Mouse (Mus musculus): Measurements from ENCODE around the gene Tesk1. TPM values are rescaled to one million over a fixed set of nuclear protein-coding genes. Genes with fewer than 3 reads are reported as not detected.

Gene Tesk1
- polyA plus RNA-seq, 1 experiment = 40.4 TPM

DNA sequence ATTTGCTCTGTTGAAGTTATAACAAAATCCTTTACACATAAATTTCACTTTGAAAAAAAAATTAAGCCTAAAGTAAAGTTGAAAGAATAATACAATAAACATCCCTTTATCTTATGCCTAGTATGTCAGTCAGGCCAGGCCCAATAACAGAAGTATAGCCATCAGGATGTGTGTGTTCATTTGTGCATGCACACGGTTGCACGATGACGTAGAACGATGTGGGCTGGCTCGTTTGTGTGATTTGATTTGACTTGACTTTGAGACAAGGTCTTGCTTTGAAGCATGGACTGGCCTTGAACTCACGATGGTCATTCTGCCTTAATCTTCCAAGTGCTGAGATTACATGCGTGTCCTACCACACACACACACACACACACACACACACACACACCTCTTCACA lies 25.1 kb downstream of the Tesk1 start:
- H3K4me2 ChIP-seq (ENCODE audit: low read depth) = no peak overlapping the region
- TF ChIP-seq MYOG (IDR thresholded peaks at IDR 0.05; ENCODE audit: control insufficient read depth in 1 of 3, insufficient read depth in 1 of 3, insufficient read length in 2 of 3, low read depth in 2 of 3) (no peak), POLR2AphosphoS2 (IDR thresholded peaks at IDR 0.05; ENCODE audit: insufficient read length, low read depth) (no peak), MAX (IDR thresholded peaks at IDR 0.05; ENCODE audit: low read depth) (no peak), CEBPB (IDR thresholded peaks at IDR 0.05; ENCODE audit: insufficient read depth, poor library complexity, severe bottlenecking) (no peak), USF1 (IDR thresholded peaks at IDR 0.05; ENCODE audit: low read depth) (no peak), MYOD1 (IDR thresholded peaks at IDR 0.05; ENCODE audit: control insufficient read depth in 1 of 3, insufficient read length in 2 of 3, low read depth in 2 of 3) (no peak), TCF12 (IDR thresholded peaks at IDR 0.05; ENCODE audit: insufficient read depth, poor library complexity, severe bottlenecking) (no peak), POLR2A (IDR thresholded peaks at IDR 0.05; ENCODE audit: insufficient read length, low read depth) (no peak), E2F4 (IDR thresholded peaks at IDR 0.05; ENCODE audit: insufficient read depth) (no peak), SRF (IDR thresholded peaks at IDR 0.05; ENCODE audit: control insufficient read depth, insufficient read length, low read depth) (no peak), TCF3 (IDR thresholded peaks at IDR 0.05; ENCODE audit: insufficient read length, low read depth) (no peak), REST (IDR thresholded peaks at IDR 0.05; ENCODE audit: insufficient read depth, insufficient read length) (no peak)
- no peaks in the 10 kb centered on the region for H3K36me3 ChIP-seq (ENCODE audit: control insufficient read depth, insufficient read depth)
- H3K79me2 ChIP-seq (ENCODE audit: control insufficient read depth, insufficient read depth) = no peaks in the 10 kb centered on the region
- H3K27me3 ChIP-seq (ENCODE audit: control insufficient read depth, insufficient read depth, insufficient read length) = no peaks in the 10 kb centered on the region
- no peak overlapping the region for H3ac ChIP-seq (ENCODE audit: control insufficient read depth, insufficient read length)
- no peak overlapping the region for H3K4me3 ChIP-seq

DNA sequence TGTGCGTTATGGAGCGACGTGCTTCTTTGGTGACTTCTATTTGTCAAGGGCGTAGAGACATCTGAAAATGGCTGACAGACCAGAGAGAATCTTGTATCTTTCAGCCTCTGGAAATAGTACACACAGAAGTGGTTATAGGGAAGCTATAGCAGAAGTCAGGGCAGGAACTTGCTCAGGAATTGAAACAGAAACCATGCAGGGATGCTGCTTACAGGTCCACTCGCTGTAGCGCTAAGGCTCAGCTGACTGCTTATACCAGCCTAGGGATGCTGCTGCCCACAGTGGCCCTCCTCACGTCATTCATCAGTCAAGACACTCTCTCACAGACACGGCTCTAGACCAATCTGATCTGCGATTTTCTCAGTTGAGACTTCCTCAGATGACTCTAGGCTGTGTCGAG lies 28.6 kb downstream of the Tesk1 start:
- Histone ChIP-seq H3K4me2 (ENCODE audit: low read depth) (no peak overlapping the region), H3K79me2 (ENCODE audit: control insufficient read depth, insufficient read depth) (no peaks in the 10 kb centered on the region), H3K36me3 (ENCODE audit: control insufficient read depth, insufficient read depth) (no peaks in the 10 kb centered on the region), H3K4me3 (no peak overlapping the region), H3ac (ENCODE audit: control insufficient read depth, insufficient read length) (no peak overlapping the region), H3K27me3 (ENCODE audit: control insufficient read depth, insufficient read depth, insufficient read length) (no peaks in the 10 kb centered on the region)
- TF ChIP-seq POLR2AphosphoS2 (IDR thresholded peaks at IDR 0.05; ENCODE audit: insufficient read length, low read depth) = no peak
- no peak for TF ChIP-seq TCF12 (IDR thresholded peaks at IDR 0.05; ENCODE audit: insufficient read depth, poor library complexity, severe bottlenecking)
- TF ChIP-seq TCF3 (IDR thresholded peaks at IDR 0.05; ENCODE audit: insufficient read length, low read depth) = no peak
- TF ChIP-seq SRF (IDR thresholded peaks at IDR 0.05; ENCODE audit: control insufficient read depth, insufficient read length, low read depth) = no peak
- no peak for TF ChIP-seq MYOG (IDR thresholded peaks at IDR 0.05; ENCODE audit: control insufficient read depth in 1 of 3, insufficient read depth in 1 of 3, insufficient read length in 2 of 3, low read depth in 2 of 3)
- no peak for TF ChIP-seq MYOD1 (IDR thresholded peaks at IDR 0.05; ENCODE audit: control insufficient read depth in 1 of 3, insufficient read length in 2 of 3, low read depth in 2 of 3)
- TF ChIP-seq E2F4 (IDR thresholded peaks at IDR 0.05; ENCODE audit: insufficient read depth) = no peak
- TF ChIP-seq POLR2A (IDR thresholded peaks at IDR 0.05; ENCODE audit: insufficient read length, low read depth) = no peak
- no peak for TF ChIP-seq MAX (IDR thresholded peaks at IDR 0.05; ENCODE audit: low read depth)
- TF ChIP-seq USF1 (IDR thresholded peaks at IDR 0.05; ENCODE audit: low read depth) = no peak
- TF ChIP-seq CEBPB (IDR thresholded peaks at IDR 0.05; ENCODE audit: insufficient read depth, poor library complexity, severe bottlenecking) = no peak
- TF ChIP-seq REST (IDR thresholded peaks at IDR 0.05; ENCODE audit: insufficient read depth, insufficient read length) = no peak

GRCm38 (mm10) chr4:43473636-43474035 lies 31.9 kb downstream of the Tesk1 start:
- Histone ChIP-seq H3ac (ENCODE audit: control insufficient read depth, insufficient read length) (no peak overlapping the region), H3K4me3 (no peak overlapping the region), H3K79me2 (ENCODE audit: control insufficient read depth, insufficient read depth) (no peaks in the 10 kb centered on the region), H3K4me2 (ENCODE audit: low read depth) (no peak overlapping the region), H3K36me3 (ENCODE audit: control insufficient read depth, insufficient read depth) (no peaks in the 10 kb centered on the region), H3K27me3 (ENCODE audit: control insufficient read depth, insufficient read depth, insufficient read length) (no peaks in the 10 kb centered on the region)
- TF ChIP-seq TCF3 (IDR thresholded peaks at IDR 0.05; ENCODE audit: insufficient read length, low read depth) (no peak), POLR2AphosphoS2 (IDR thresholded peaks at IDR 0.05; ENCODE audit: insufficient read length, low read depth) (no peak), POLR2A (IDR thresholded peaks at IDR 0.05; ENCODE audit: insufficient read length, low read depth) (no peak), MAX (IDR thresholded peaks at IDR 0.05; ENCODE audit: low read depth) (no peak), E2F4 (IDR thresholded peaks at IDR 0.05; ENCODE audit: insufficient read depth) (no peak), MYOD1 (IDR thresholded peaks at IDR 0.05; ENCODE audit: control insufficient read depth in 1 of 3, insufficient read length in 2 of 3, low read depth in 2 of 3) (no peak), MYOG (IDR thresholded peaks at IDR 0.05; ENCODE audit: control insufficient read depth in 1 of 3, insufficient read depth in 1 of 3, insufficient read length in 2 of 3, low read depth in 2 of 3) (no peak), USF1 (IDR thresholded peaks at IDR 0.05; ENCODE audit: low read depth) (no peak), SRF (IDR thresholded peaks at IDR 0.05; ENCODE audit: control insufficient read depth, insufficient read length, low read depth) (no peak), CEBPB (IDR thresholded peaks at IDR 0.05; ENCODE audit: insufficient read depth, poor library complexity, severe bottlenecking) (no peak), REST (IDR thresholded peaks at IDR 0.05; ENCODE audit: insufficient read depth, insufficient read length) (no peak), TCF12 (IDR thresholded peaks at IDR 0.05; ENCODE audit: insufficient read depth, poor library complexity, severe bottlenecking) (no peak)

- Histone ChIP-seq H3K36me3 (ENCODE audit: control insufficient read depth, insufficient read depth) (no peaks in the 10 kb centered on the region), H3K4me3 (no peak overlapping the region), H3K27me3 (ENCODE audit: control insufficient read depth, insufficient read depth, insufficient read length) (no peaks in the 10 kb centered on the region), H3ac (ENCODE audit: control insufficient read depth, insufficient read length) (no peak overlapping the region), H3K79me2 (ENCODE audit: control insufficient read depth, insufficient read depth) (no peaks in the 10 kb centered on the region), H3K4me2 (ENCODE audit: low read depth) (no peak overlapping the region)
- TF ChIP-seq POLR2A (IDR thresholded peaks at IDR 0.05; ENCODE audit: insufficient read length, low read depth) (no peak), CEBPB (IDR thresholded peaks at IDR 0.05; ENCODE audit: insufficient read depth, poor library complexity, severe bottlenecking) (no peak), POLR2AphosphoS2 (IDR thresholded peaks at IDR 0.05; ENCODE audit: insufficient read length, low read depth) (no peak), TCF3 (IDR thresholded peaks at IDR 0.05; ENCODE audit: insufficient read length, low read depth) (no peak), REST (IDR thresholded peaks at IDR 0.05; ENCODE audit: insufficient read depth, insufficient read length) (no peak), SRF (IDR thresholded peaks at IDR 0.05; ENCODE audit: control insufficient read depth, insufficient read length, low read depth) (no peak), MAX (IDR thresholded peaks at IDR 0.05; ENCODE audit: low read depth) (no peak), TCF12 (IDR thresholded peaks at IDR 0.05; ENCODE audit: insufficient read depth, poor library complexity, severe bottlenecking) (no peak), E2F4 (IDR thresholded peaks at IDR 0.05; ENCODE audit: insufficient read depth) (no peak), USF1 (IDR thresholded peaks at IDR 0.05; ENCODE audit: low read depth) (no peak), MYOD1 (IDR thresholded peaks at IDR 0.05; ENCODE audit: control insufficient read depth in 1 of 3, insufficient read length in 2 of 3, low read depth in 2 of 3) (no peak), MYOG (IDR thresholded peaks at IDR 0.05; ENCODE audit: control insufficient read depth in 1 of 3, insufficient read depth in 1 of 3, insufficient read length in 2 of 3, low read depth in 2 of 3) (no peak)
Measured at GRCm38 (mm10) chr4:43476604-43477003, 34.9 kb downstream of the Tesk1 start.

Data from myocyte (in vitro differentiated cells).